Mouse (Mus musculus) CH12.LX (cell line): ENCODE measurements around the gene Ppid. TPM values are rescaled to one million over a fixed set of nuclear protein-coding genes. Genes with fewer than 3 reads are reported as not detected.

ENCODE experiments used
- DNase-seq: peaks from one replicate; pipeline ENCODE4 v3.0.0-alpha.2; 2013; ENCODE audit errors: extremely low read depth
- H3K27ac ChIP-seq: 2 replicates; pipeline ENCODE4 v1.5.1; 2012; ENCODE audit warnings: low read depth, mild to moderate bottlenecking, control low read depth, moderate library complexity; ENCODE audit not compliant: insufficient read depth
- H3K27me3 ChIP-seq: replicated peaks from 2 replicates; pipeline ENCODE3; 2012; ENCODE audit warnings: inconsistent platforms
- H3K36me3 ChIP-seq, 2 experiments: replicated peaks in 1 of 2; 2 replicates each; pipeline versions ENCODE3 to v1.6.1; 2012; ENCODE audit warnings: inconsistent platforms in 1 of 2, low read length in 1 of 2, mild to moderate bottlenecking in 1 of 2, mixed read lengths in 1 of 2, moderate library complexity in 1 of 2; ENCODE audit not compliant: control insufficient read depth in 1 of 2, insufficient read depth in 1 of 2
- H3K4me1 ChIP-seq, 2 experiments: 2 replicates each; pipeline ENCODE4 v1.6.1; 2012; ENCODE audit warnings: inconsistent platforms in 1 of 2, moderate library complexity in 1 of 2; ENCODE audit not compliant: insufficient read depth in 2 of 2, control insufficient read depth in 1 of 2
- H3K4me2 ChIP-seq: 2 replicates; pipeline ENCODE4 v1.6.1; 2012; ENCODE audit warnings: low read depth, mild to moderate bottlenecking, control low read depth; ENCODE audit not compliant: poor library complexity, insufficient read depth, severe bottlenecking
- H3K4me3 ChIP-seq, 3 experiments: fragments of 150-350 bp in 1 of 3; sonication (generic) in 1 of 3; replicated peaks in 1 of 3; 2 replicates each; pipeline versions ENCODE3 to v1.5.1; 2011 to 2012; ENCODE audit warnings: low read depth in 2 of 3, low read length in 2 of 3, mild to moderate bottlenecking in 2 of 3, moderate library complexity in 2 of 3, control low read depth in 1 of 3, improper control_type of control experiment in 1 of 3, inconsistent platforms in 1 of 3, mixed read lengths in 1 of 3; ENCODE audit not compliant: poor library complexity in 1 of 3
- H3K79me2 ChIP-seq: replicated peaks from 2 replicates; pipeline ENCODE4 v1.6.1; 2012; ENCODE audit warnings: mild to moderate bottlenecking, moderate library complexity; ENCODE audit not compliant: control insufficient read depth, poor library complexity, insufficient read depth, severe bottlenecking; ENCODE audit errors: extremely low read depth
- H3K9ac ChIP-seq: 2 replicates; pipeline ENCODE4 v1.6.1; 2012; ENCODE audit warnings: low read depth, mild to moderate bottlenecking, control low read depth, moderate library complexity; ENCODE audit not compliant: insufficient read depth
- H3K9me3 ChIP-seq: replicated peaks from 2 replicates; pipeline ENCODE3; 2012; ENCODE audit warnings: low read length, inconsistent platforms, mixed read lengths
- CHD2 ChIP-seq: IDR thresholded peaks from 2 replicates; pipeline ENCODE4 v1.6.1; 2011; ENCODE audit warnings: low read length, improper control_type of control experiment
- ELF1 ChIP-seq: IDR thresholded peaks from 2 replicates; pipeline ENCODE4 v1.6.1; 2014; ENCODE audit warnings: low read depth, mild to moderate bottlenecking, inconsistent platforms, low read length, improper control_type of control experiment
- EP300 ChIP-seq: IDR thresholded peaks from 2 replicates; pipeline ENCODE4 v1.6.1; 2011; ENCODE audit warnings: low read length, improper control_type of control experiment
- ETS1 ChIP-seq: conservative IDR thresholded peaks from 2 replicates; pipeline ENCODE4 v1.6.1; 2012; ENCODE audit warnings: low read depth, mild to moderate bottlenecking, inconsistent platforms, low read length, improper control_type of control experiment, moderate library complexity
- GABPA ChIP-seq: IDR thresholded peaks from 2 replicates; pipeline ENCODE4 v1.6.1; 2012; ENCODE audit warnings: low read depth, low read length, improper control_type of control experiment, inconsistent platforms; ENCODE audit not compliant: insufficient replicate concordance
- HCFC1 ChIP-seq: IDR thresholded peaks from 2 replicates; pipeline ENCODE4 v1.6.1; 2012; ENCODE audit warnings: low read depth, mild to moderate bottlenecking, inconsistent platforms, low read length, improper control_type of control experiment
- IRF4 ChIP-seq: IDR thresholded peaks from 2 replicates; pipeline ENCODE4 v1.6.1; 2014; ENCODE audit warnings: low read depth, mild to moderate bottlenecking, inconsistent platforms, low read length, improper control_type of control experiment
- KAT2A ChIP-seq: IDR thresholded peaks from 2 replicates; pipeline ENCODE4 v1.6.1; 2012; ENCODE audit warnings: low read length, improper control_type of control experiment, inconsistent platforms; ENCODE audit not compliant: insufficient replicate concordance
- MAFK ChIP-seq: IDR thresholded peaks from 2 replicates; pipeline ENCODE4 v1.6.1; 2011; ENCODE audit warnings: low read length, improper control_type of control experiment; ENCODE audit not compliant: insufficient replicate concordance
- MAX ChIP-seq: IDR thresholded peaks from 2 replicates; pipeline ENCODE4 v1.6.1; 2011; ENCODE audit warnings: low read length, improper control_type of control experiment
- MEF2A ChIP-seq: IDR thresholded peaks from 2 replicates; pipeline ENCODE4 v1.6.1; 2014; ENCODE audit warnings: low read depth, mild to moderate bottlenecking, inconsistent platforms, low read length, improper control_type of control experiment, borderline replicate concordance
- MXI1 ChIP-seq: IDR thresholded peaks from 2 replicates; pipeline ENCODE4 v1.6.1; 2011; ENCODE audit warnings: mild to moderate bottlenecking, low read depth, low read length, improper control_type of control experiment
- MYC ChIP-seq: IDR thresholded peaks from 2 replicates; pipeline ENCODE4 v1.6.1; 2011; ENCODE audit warnings: low read depth, mild to moderate bottlenecking, improper control_type of control experiment, low read length
- NELFE ChIP-seq: IDR thresholded peaks from 2 replicates; pipeline ENCODE4 v1.6.1; 2011; ENCODE audit warnings: low read depth, low read length, improper control_type of control experiment
- PAX5 ChIP-seq: IDR thresholded peaks from 2 replicates; pipeline ENCODE4 v1.6.1; 2012; ENCODE audit warnings: low read length, inconsistent platforms, mixed read lengths
- POLR2AphosphoS2 ChIP-seq: IDR thresholded peaks from 2 replicates; pipeline ENCODE4 v1.6.1; 2011; ENCODE audit warnings: low read depth, low read length, improper control_type of control experiment
- RAD21 ChIP-seq: IDR thresholded peaks from 2 replicates; pipeline ENCODE4 v1.6.1; 2011; ENCODE audit warnings: low read depth, mild to moderate bottlenecking, low read length, improper control_type of control experiment, moderate library complexity
- SMC3 ChIP-seq: IDR thresholded peaks from 2 replicates; pipeline ENCODE4 v1.6.1; 2011; ENCODE audit warnings: low read depth, low read length, improper control_type of control experiment
- TBP ChIP-seq: conservative IDR thresholded peaks from 2 replicates; pipeline ENCODE4 v1.6.1; 2011; ENCODE audit warnings: low read depth, low read length, improper control_type of control experiment
- TCF12 ChIP-seq: IDR thresholded peaks from 2 replicates; pipeline ENCODE4 v1.6.1; 2014; ENCODE audit warnings: low read depth, mild to moderate bottlenecking, inconsistent platforms, low read length, improper control_type of control experiment
- UBTF ChIP-seq: IDR thresholded peaks from 2 replicates; pipeline ENCODE4 v1.6.1; 2012; ENCODE audit warnings: low read depth, mild to moderate bottlenecking, inconsistent platforms, low read length, improper control_type of control experiment, moderate library complexity
- USF2 ChIP-seq: conservative IDR thresholded peaks from 2 replicates; pipeline ENCODE4 v1.6.1; 2011; ENCODE audit warnings: low read depth, low read length, improper control_type of control experiment
- ZC3H11A ChIP-seq: IDR thresholded peaks from 2 replicates; pipeline ENCODE4 v1.6.1; 2012; ENCODE audit warnings: low read depth, mild to moderate bottlenecking, inconsistent platforms, low read length, improper control_type of control experiment
- ZKSCAN1 ChIP-seq: IDR thresholded peaks from 2 replicates; pipeline ENCODE4 v1.6.1; 2012; ENCODE audit warnings: low read depth, inconsistent platforms, low read length, improper control_type of control experiment, borderline replicate concordance
- ZMIZ1 ChIP-seq: IDR thresholded peaks from 2 replicates; pipeline ENCODE4 v1.6.1; 2012; ENCODE audit warnings: low read depth, mild to moderate bottlenecking, inconsistent platforms, low read length, improper control_type of control experiment
- dilution Hi-C: fragments of 300-500 bp; cut with MboI; formaldehyde crosslinking; loops from 2 replicates; pipeline ENCODE4 v1.14.3; 2020; ENCODE audit warnings: low sequenced_read_pairs; ENCODE audit not compliant: extremely low pct_unique_long_range_greater_than_20kb, extremely low pct_ligation_motif_present
- in situ Hi-C: fragments of 300-500 bp; cut with MboI; formaldehyde crosslinking; loops from 3 replicates; pipeline ENCODE4 v1.14.3; 2019; ENCODE audit warnings: low sequenced_read_pairs, low pct_ligation_motif_present, low pct_unique_long_range_greater_than_20kb, mixed read lengths
- polyA plus RNA-seq: library from polyadenylated mRNA; unstranded; fragments of >175 nt; gene quantifications from 2 replicates; pipeline ENCODE4 v1.2.1, GENCODE M21; 2012; ENCODE audit warnings: low read depth; ENCODE audit not compliant: insufficient read length
- total RNA-seq, 2 experiments: library from RNA; depleted of rRNA; stranded (reverse); fragments of 300-350 nt in 1 of 2; fragments of >200 nt in 1 of 2; gene quantifications; 2 replicates each; pipeline ENCODE4 v1.2.3; 2012 to 2014

The Ppid gene
- total and polyA plus RNA-seq, 3 experiments = 129 to 438 (median 335) TPM

DNA sequence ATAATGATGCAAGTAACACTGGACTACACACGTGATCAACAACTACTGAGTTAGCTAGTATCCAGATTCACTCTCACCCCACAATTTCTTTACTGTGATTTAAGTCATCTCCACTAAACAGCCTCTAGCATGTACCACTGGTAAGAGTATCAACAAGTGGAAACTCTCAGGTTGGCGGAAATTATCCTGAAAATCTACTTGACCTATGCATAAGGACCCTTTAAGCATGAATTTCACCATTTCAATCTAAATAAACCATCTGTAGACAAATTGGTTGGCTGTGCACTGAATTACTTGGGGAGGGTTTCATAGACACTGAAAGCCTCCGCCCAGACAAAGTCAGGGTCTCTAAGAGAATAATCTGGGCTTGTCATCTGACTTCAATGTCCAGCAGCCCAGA lies 37.4 kb upstream of the Ppid start:
- Histone ChIP-seq H3K27me3 (peaks cover 7% of the 10 kb centered on the region), H3K79me2 (no peaks in the 10 kb centered on the region), H3K9me3 (no peaks in the 10 kb centered on the region), H3K4me1 (no peaks in the 10 kb centered on the region), H3K4me2 (no peak overlapping the region), H3K4me3 (no peak overlapping the region), H3K27ac (no peak overlapping the region), H3K36me3 (no peaks in the 10 kb centered on the region), H3K9ac (no peak overlapping the region)
- no peak for DNase-seq
- in situ Hi-C loops = no loop called here
- TF ChIP-seq IRF4 (no peak), GABPA (no peak), POLR2AphosphoS2 (no peak), ETS1 (no peak), TBP (no peak), PAX5 (no peak), HCFC1 (no peak), EP300 (no peak), UBTF (no peak)
- dilution Hi-C loops = no loop called here

DNA sequence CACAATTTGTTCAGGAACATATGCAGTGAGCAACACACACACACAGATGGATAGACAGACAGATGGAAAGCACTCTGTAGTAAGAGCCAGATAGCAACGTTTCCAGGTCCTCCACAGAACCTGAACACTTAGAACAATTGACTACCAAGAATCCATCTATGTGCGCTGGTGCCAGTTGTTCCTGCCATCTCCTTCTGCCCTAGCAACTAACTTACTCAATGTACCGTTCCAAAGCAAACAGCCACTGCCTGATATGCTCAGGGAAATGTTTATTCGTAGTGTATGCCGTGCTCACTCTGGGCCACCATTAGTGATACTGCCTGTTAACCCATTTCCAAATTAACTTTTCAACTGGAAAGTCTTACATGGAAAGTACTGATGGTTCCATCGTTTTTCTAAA lies 36.1 kb upstream of the Ppid start:
- H3K9me3 ChIP-seq = no peaks in the 10 kb centered on the region
- TF ChIP-seq ZKSCAN1 (no peak), HCFC1 (no peak)
- H3K27me3 ChIP-seq = peaks cover 14% of the 10 kb centered on the region
- no peaks in the 10 kb centered on the region for H3K79me2 ChIP-seq
- dilution Hi-C loops (no loop called here), in situ Hi-C loops (no loop called here)
- H3K4me3 ChIP-seq = no peak overlapping the region
- no peaks in the 10 kb centered on the region for H3K4me1 ChIP-seq
- H3K27ac ChIP-seq = no peak overlapping the region
- no peak for DNase-seq
- H3K9ac ChIP-seq = no peak overlapping the region
- no peaks in the 10 kb centered on the region for H3K36me3 ChIP-seq
- no peak overlapping the region for H3K4me2 ChIP-seq

DNA sequence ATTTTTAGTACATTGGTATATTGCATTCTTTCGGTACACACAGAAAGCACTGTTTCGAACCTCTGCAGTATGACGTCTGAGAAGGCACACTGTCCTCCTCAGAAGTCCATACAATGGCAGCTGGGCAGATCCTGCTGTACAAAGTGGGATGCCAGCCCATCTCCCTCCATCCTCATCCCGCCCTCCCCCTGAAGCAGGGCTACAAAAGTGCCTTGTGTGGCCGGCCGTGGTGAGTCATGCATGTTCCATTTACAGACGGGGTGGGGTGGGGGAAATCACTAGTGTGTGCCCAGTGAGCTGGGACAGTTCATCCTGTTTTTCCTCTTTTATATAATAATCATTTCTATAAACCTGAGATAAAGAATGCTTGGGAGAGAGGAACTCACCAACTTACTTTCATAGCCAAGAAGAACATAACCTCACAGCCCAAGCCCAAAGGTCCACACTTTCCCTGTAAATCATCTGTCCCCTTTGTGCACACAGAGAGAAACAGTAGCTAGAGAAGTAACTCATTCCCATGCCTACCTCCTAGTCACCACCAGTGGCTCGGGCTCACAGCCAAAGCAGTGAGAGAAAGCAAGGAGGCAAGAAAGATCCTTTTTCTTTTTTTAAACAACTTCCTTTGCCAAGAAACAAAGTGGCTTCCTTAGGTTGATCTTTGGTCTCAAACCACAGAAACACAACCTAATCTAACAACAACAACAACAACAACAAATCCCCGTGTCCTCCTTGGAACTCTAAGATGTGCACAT lies 31.9 kb upstream of the Ppid start:
- Histone ChIP-seq H3K27me3 (peaks cover 27% of the 10 kb centered on the region), H3K27ac (no peak overlapping the region), H3K4me2 (no peak overlapping the region), H3K9ac (no peak overlapping the region), H3K4me1 (no peaks in the 10 kb centered on the region), H3K4me3 (no peak overlapping the region), H3K9me3 (no peaks in the 10 kb centered on the region), H3K36me3 (no peaks in the 10 kb centered on the region), H3K79me2 (no peaks in the 10 kb centered on the region)
- in situ Hi-C loops = no loop called here
- TF ChIP-seq SMC3 = no peak
- no peak for TF ChIP-seq MAFK
- no peak for TF ChIP-seq MXI1
- TF ChIP-seq CHD2 = no peak
- TF ChIP-seq ZC3H11A = no peak
- TF ChIP-seq TBP = no peak
- TF ChIP-seq HCFC1 = no peak
- TF ChIP-seq RAD21 = no peak
- no peak for TF ChIP-seq KAT2A
- no peak for TF ChIP-seq ELF1
- TF ChIP-seq ZMIZ1 = no peak
- TF ChIP-seq IRF4 = no peak
- TF ChIP-seq USF2 = no peak
- TF ChIP-seq ETS1 = no peak
- no peak for TF ChIP-seq TCF12
- TF ChIP-seq MYC = no peak
- no peak for TF ChIP-seq MEF2A
- no peak for TF ChIP-seq MAX
- TF ChIP-seq NELFE = no peak
- dilution Hi-C loops = no loop called here
- DNase-seq = no peak
